Mouse (Mus musculus) G1E (cell line): ENCODE measurements around the gene Lurap1. TPM values are rescaled to one million over a fixed set of nuclear protein-coding genes. Genes with fewer than 3 reads are reported as not detected.

Experiments used
- ATAC-seq: 2 replicates; pipeline ENCODE4 v1.8.0; 2016; ENCODE audit warnings: mild to moderate bottlenecking; ENCODE audit not compliant: insufficient number of reproducible peaks, poor library complexity, low FRiP score, severe bottlenecking; ENCODE audit errors: extremely low read depth
- DNase-seq: peaks from one replicate; pipeline ENCODE4 v3.0.0; 2012; ENCODE audit warnings: low spot score
- H3K27me3 ChIP-seq: 2 replicates; pipeline ENCODE4 v1.6.1; 2012; ENCODE audit warnings: mild to moderate bottlenecking, low read length, inconsistent platforms; ENCODE audit not compliant: insufficient read depth
- H3K36me3 ChIP-seq: replicated peaks from 2 replicates; pipeline ENCODE3; 2012; ENCODE audit warnings: mild to moderate bottlenecking, inconsistent platforms
- H3K4me1 ChIP-seq: 2 replicates; pipeline ENCODE4 v1.6.1; 2012; ENCODE audit warnings: low read depth, low read length, inconsistent platforms, mixed read lengths; ENCODE audit not compliant: insufficient read depth
- H3K4me3 ChIP-seq: 2 replicates; pipeline ENCODE4 v1.5.1; 2012; ENCODE audit warnings: low read depth, mild to moderate bottlenecking, inconsistent platforms, low read length, moderate library complexity, mixed read lengths
- H3K9me3 ChIP-seq: replicated peaks from 2 replicates; pipeline ENCODE4 v1.6.1; 2012; ENCODE audit warnings: inconsistent platforms
- CTCF ChIP-seq: IDR thresholded peaks from 2 replicates; pipeline ENCODE4 v1.5.1; 2012; ENCODE audit warnings: low read depth, low read length, inconsistent platforms, mixed read lengths
- GATA1 ChIP-seq: IDR thresholded peaks from 2 replicates; pipeline ENCODE4 v1.6.1; 2012; ENCODE audit warnings: borderline replicate concordance, low read length, inconsistent platforms, mixed read lengths
- GATA2 ChIP-seq: IDR thresholded peaks from 2 replicates; pipeline ENCODE4 v1.6.1; 2012; ENCODE audit warnings: low read depth, low read length, inconsistent platforms, borderline replicate concordance
- POLR2AphosphoS5 ChIP-seq: IDR thresholded peaks from 2 replicates; pipeline ENCODE4 v1.6.1; 2012; ENCODE audit warnings: low read depth, low read length, inconsistent platforms; ENCODE audit not compliant: insufficient replicate concordance
- TAL1 ChIP-seq: conservative IDR thresholded peaks from 2 replicates; pipeline ENCODE4 v1.6.1; 2012; ENCODE audit warnings: low read depth, low read length, inconsistent platforms, mixed read lengths
- polyA plus RNA-seq: library from polyadenylated mRNA; stranded (reverse); fragments of >175 nt; gene quantifications from 2 replicates; pipeline ENCODE4 v1.2.3, GENCODE M21; 2012
- total RNA-seq, 2 experiments: library from RNA; stranded (forward) in 1 of 2; stranded (reverse) in 1 of 2; fragments of 200-1000 nt in 1 of 2; fragments of >200 nt in 1 of 2; fragmentation: Nextera tagmentation in 1 of 2; gene quantifications; 2 replicates each; pipeline ENCODE4 v1.2.3; 2014 to 2017

Gene Lurap1
- total and polyA plus RNA-seq, 3 experiments = 0.01 to 0.33 (median 0.15) TPM

GRCm38 (mm10) chr4:116122762-116123161, 28.4 kb downstream of the Lurap1 start:
- Histone ChIP-seq H3K4me1 (peaks cover 53% of the 10 kb centered on the region), H3K9me3 (no peaks in the 10 kb centered on the region), H3K4me3 (peak overlapping the region; percentile 74), H3K27me3 (no peaks in the 10 kb centered on the region), H3K36me3 (peaks cover 41% of the 10 kb centered on the region)
- DNase-seq (no peak), ATAC-seq (no peak)
- TF ChIP-seq GATA1 = no peak
- no peak for TF ChIP-seq GATA2

GRCm38 (mm10) chr4:116111486-116111885, 39.7 kb downstream of the Lurap1 start:
- no peak for TF ChIP-seq TAL1
- peaks cover 89% of the 10 kb centered on the region for H3K36me3 ChIP-seq
- no peak for DNase-seq

GRCm38 (mm10) chr4:116110695-116111094, 40.4 kb downstream of the Lurap1 start:
- no peak for ATAC-seq
- H3K4me3 ChIP-seq = no peak overlapping the region
- peaks cover 18% of the 10 kb centered on the region; the same call in 1 of the 2 replicates for H3K4me1 ChIP-seq
- peaks cover 87% of the 10 kb centered on the region for H3K36me3 ChIP-seq
- H3K27me3 ChIP-seq = no peaks in the 10 kb centered on the region
- no peak for DNase-seq
- no peak for TF ChIP-seq POLR2AphosphoS5
- no peak for TF ChIP-seq CTCF
- no peak for TF ChIP-seq TAL1
- TF ChIP-seq GATA1 = no peak
- no peak for TF ChIP-seq GATA2
- no peaks in the 10 kb centered on the region for H3K9me3 ChIP-seq

More at GRCm38 (mm10) chr4:116111486-116111885, 39.7 kb downstream of the Lurap1 start:
- Histone ChIP-seq H3K4me1 (peaks cover 18% of the 10 kb centered on the region; the same call in 1 of the 2 replicates), H3K4me3 (no peak overlapping the region), H3K27me3 (no peaks in the 10 kb centered on the region), H3K9me3 (no peaks in the 10 kb centered on the region)
- no peak for ATAC-seq

GRCm38 (mm10) chr4:116105278-116105677, 45.9 kb downstream of the Lurap1 start:
- no peak overlapping the region for H3K4me3 ChIP-seq
- no peaks in the 10 kb centered on the region for H3K27me3 ChIP-seq
- ATAC-seq (no peak), DNase-seq (no peak)
- peaks cover 52% of the 10 kb centered on the region for H3K4me1 ChIP-seq
- TF ChIP-seq GATA1 = no peak
- H3K36me3 ChIP-seq = peaks cover 78% of the 10 kb centered on the region
- H3K9me3 ChIP-seq = no peaks in the 10 kb centered on the region

- Histone ChIP-seq H3K4me3 (no peak overlapping the region; the same call in 1 of the 2 replicates), H3K27me3 (no peaks in the 10 kb centered on the region), H3K9me3 (no peaks in the 10 kb centered on the region), H3K36me3 (peaks cover 88% of the 10 kb centered on the region), H3K4me1 (peaks cover 78% of the 10 kb centered on the region)
- peak; percentile 91 for ATAC-seq
- peak; percentile 59 for DNase-seq
- TF ChIP-seq GATA2 (0 out of 2 replicates have a peak, but pooled peaks have one; percentile 15), TAL1 (peak; percentile 95), POLR2AphosphoS5 (no peak), CTCF (no peak)
Observed at GRCm38 (mm10) chr4:116100959-116101358, 50.2 kb downstream of the Lurap1 start.

GRCm38 (mm10) chr4:116097211-116097610, 53.9 kb downstream of the Lurap1 start:
- DNase-seq (no peak), ATAC-seq (no peak)
- TF ChIP-seq GATA1 (no peak), GATA2 (no peak), POLR2AphosphoS5 (no peak), CTCF (no peak), TAL1 (no peak)
- Histone ChIP-seq H3K36me3 (peaks cover 89% of the 10 kb centered on the region), H3K9me3 (no peaks in the 10 kb centered on the region), H3K4me1 (peaks cover 63% of the 10 kb centered on the region), H3K27me3 (no peaks in the 10 kb centered on the region), H3K4me3 (no peak overlapping the region)

GRCm38 (mm10) chr4:116096291-116096690, 54.8 kb downstream of the Lurap1 start:
- no peak for ATAC-seq
- TF ChIP-seq POLR2AphosphoS5 (peak; percentile 48; the same call in 1 of the 2 replicates), CTCF (no peak)

More at GRCm38 (mm10) chr4:116096291-116096690, 54.8 kb downstream of the Lurap1 start:
- Histone ChIP-seq H3K27me3 (no peaks in the 10 kb centered on the region), H3K4me3 (no peak overlapping the region), H3K36me3 (peaks cover 92% of the 10 kb centered on the region), H3K9me3 (no peaks in the 10 kb centered on the region), H3K4me1 (peaks cover 55% of the 10 kb centered on the region)
- DNase-seq = no peak
